Mouse (Mus musculus) frontal cortex, adult 2 months (tissue): Measurements from ENCODE around the gene Ccdc6. TPM values are rescaled to one million over a fixed set of nuclear protein-coding genes. Genes with fewer than 3 reads are reported as not detected.
"Not testable (repeated sequence)": the region's sequence is repeated elsewhere in the genome, so short reads cannot be mapped to it uniquely, and the experiment has no call there.

ENCODE experiments used
- DNase-seq, 2 experiments: peaks; one replicate each; pipeline ENCODE4 v3.0.0; 2022; ENCODE audit warnings: low spot score in 1 of 2; ENCODE audit errors: extremely low spot score in 1 of 2
- polyA plus RNA-seq: library from polyadenylated mRNA; depleted of rRNA; stranded (reverse); fragments of >200 nt; gene quantifications from 2 replicates; pipeline ENCODE4 v1.2.3, GENCODE M21; 2012; rRNA removed

Gene Ccdc6
- polyA plus RNA-seq, 1 experiment = 23.7 TPM

- DNase-seq = no peak
These were observed 101.1 kb downstream of the Ccdc6 start for GRCm38 (mm10) chr10:70198012-70198411.

GRCm38 (mm10) chr10:70198951-70199463 lies 102.1 kb downstream of the Ccdc6 start:
- no peak for DNase-seq

- no peak for DNase-seq
These were observed 102.7 kb downstream of the Ccdc6 start for GRCm38 (mm10) chr10:70199466-70200210.

GRCm38 (mm10) chr10:70200889-70201500 lies 104.1 kb downstream of the Ccdc6 start:
- DNase-seq = no peak

- no peak for DNase-seq
These were observed 107.8 kb downstream of the Ccdc6 start, which contains the start of gene Mrln for GRCm38 (mm10) chr10:70204505-70205399. Mrln (plus strand) TSS chr10:70204664.

- no peak for DNase-seq
These were observed 114.4 kb downstream of the Ccdc6 start for GRCm38 (mm10) chr10:70211281-70211680.

- no peak for DNase-seq
These were observed 124.0 kb downstream of the Ccdc6 start for GRCm38 (mm10) chr10:70220971-70221370.

GRCm38 (mm10) chr10:70222231-70222630 lies 125.3 kb downstream of the Ccdc6 start:
- DNase-seq = not testable (repeated sequence)

- DNase-seq = no peak
These were observed 127.7 kb downstream of the Ccdc6 start for GRCm38 (mm10) chr10:70224571-70224970.

GRCm38 (mm10) chr10:70225760-70226159 lies 128.8 kb downstream of the Ccdc6 start:
- DNase-seq = no peak

- no peak for DNase-seq
These were observed 129.7 kb downstream of the Ccdc6 start for GRCm38 (mm10) chr10:70226608-70227007.

- no peak for DNase-seq
These were observed 133.4 kb downstream of the Ccdc6 start for GRCm38 (mm10) chr10:70230352-70230751.

GRCm38 (mm10) chr10:70237936-70238335 lies 141.0 kb downstream of the Ccdc6 start:
- no peak for DNase-seq

Other genes starting within 250 kb of the Ccdc6 start
- gene Mrln, start 107.5 kb downstream of the Ccdc6 start, polyA plus RNA-seq = 0.36 and 0.95 TPM in 2 replicates
- gene Slc16a9, start 148.0 kb downstream of the Ccdc6 start, polyA plus RNA-seq = 2.2 and 2.8 TPM in 2 replicates